Mouse (Mus musculus) hindbrain, embryonic 15.5 days (tissue): Measurements from ENCODE around the gene Wwox. TPM values are rescaled to one million over a fixed set of nuclear protein-coding genes. Genes with fewer than 3 reads are reported as not detected.

Experiments used
- ATAC-seq: fragments of 200-750 bp; cut with Nextera tagmentation; 2 replicates; pipeline ENCODE4 v1.8.0; 2017; ENCODE audit warnings: low read depth, moderate number of reproducible peaks, moderate TSS enrichment; ENCODE audit not compliant: low FRiP score
- H3K27ac ChIP-seq: fragments of 300-500 bp; sonication (generic); replicated peaks from 2 replicates; pipeline ENCODE4 v1.5.1; 2015; ENCODE audit warnings: mild to moderate bottlenecking, inconsistent platforms
- H3K27me3 ChIP-seq: fragments of 300-500 bp; sonication (generic); 2 replicates; pipeline ENCODE4 v1.6.1; 2015; ENCODE audit warnings: control low read depth, inconsistent platforms
- H3K36me3 ChIP-seq: fragments of 300-500 bp; sonication (generic); 2 replicates; pipeline ENCODE4 v1.6.1; 2015; ENCODE audit warnings: control low read depth, inconsistent platforms
- H3K4me1 ChIP-seq: fragments of 300-500 bp; sonication (generic); replicated peaks from 2 replicates; pipeline ENCODE4 v1.6.1; 2015; ENCODE audit warnings: control low read depth, inconsistent platforms
- H3K4me2 ChIP-seq: fragments of 300-500 bp; sonication (generic); 2 replicates; pipeline ENCODE4 v1.6.1; 2015; ENCODE audit warnings: moderate library complexity, mild to moderate bottlenecking, inconsistent platforms
- H3K4me3 ChIP-seq: fragments of 300-500 bp; sonication (generic); 2 replicates; pipeline ENCODE4 v1.5.1; 2015; ENCODE audit warnings: mild to moderate bottlenecking, inconsistent platforms
- H3K9ac ChIP-seq: fragments of 300-500 bp; sonication (generic); 2 replicates; pipeline ENCODE4 v1.6.1; 2015; ENCODE audit warnings: inconsistent platforms
- H3K9me3 ChIP-seq: fragments of 300-500 bp; sonication (generic); 2 replicates; pipeline ENCODE4 v1.6.1; 2016; ENCODE audit warnings: control low read depth, inconsistent platforms
- WGBS: fragments of 180-500 bp; shearing (Covaris S2); methylation state at CpG from one replicate; pipeline ENCODE4 v1.1.7; 2015; 5-methylcytosine and 5-hydroxymethylcytosine counted together
- polyA plus RNA-seq: library from polyadenylated mRNA; unstranded; fragments of >200 nt; fragmentation: Nextera tagmentation; extraction: Ambion mirVana; gene quantifications from 2 replicates; pipeline ENCODE4 v1.2.1, GENCODE M21; 2015

Wwox gene
- polyA plus RNA-seq, 1 experiment from 2014 or later: 13.9 TPM

GRCm38 (mm10) chr8:114956377-114957168, 517.1 kb downstream of the Wwox start:
- ATAC-seq: no peak
- no peaks in the 10 kb centered on the region for H3K4me1 ChIP-seq
- H3K27ac ChIP-seq: no peak overlapping the region
- no peaks in the 10 kb centered on the region for H3K9me3 ChIP-seq
- no peaks in the 10 kb centered on the region for H3K36me3 ChIP-seq
- no peak overlapping the region for H3K9ac ChIP-seq
- 86% methylated on average over 8 of the region's 8 CpGs for WGBS
- H3K27me3 ChIP-seq: no peaks in the 10 kb centered on the region
- no peak overlapping the region for H3K4me2 ChIP-seq
- H3K4me3 ChIP-seq: no peak overlapping the region

DNA sequence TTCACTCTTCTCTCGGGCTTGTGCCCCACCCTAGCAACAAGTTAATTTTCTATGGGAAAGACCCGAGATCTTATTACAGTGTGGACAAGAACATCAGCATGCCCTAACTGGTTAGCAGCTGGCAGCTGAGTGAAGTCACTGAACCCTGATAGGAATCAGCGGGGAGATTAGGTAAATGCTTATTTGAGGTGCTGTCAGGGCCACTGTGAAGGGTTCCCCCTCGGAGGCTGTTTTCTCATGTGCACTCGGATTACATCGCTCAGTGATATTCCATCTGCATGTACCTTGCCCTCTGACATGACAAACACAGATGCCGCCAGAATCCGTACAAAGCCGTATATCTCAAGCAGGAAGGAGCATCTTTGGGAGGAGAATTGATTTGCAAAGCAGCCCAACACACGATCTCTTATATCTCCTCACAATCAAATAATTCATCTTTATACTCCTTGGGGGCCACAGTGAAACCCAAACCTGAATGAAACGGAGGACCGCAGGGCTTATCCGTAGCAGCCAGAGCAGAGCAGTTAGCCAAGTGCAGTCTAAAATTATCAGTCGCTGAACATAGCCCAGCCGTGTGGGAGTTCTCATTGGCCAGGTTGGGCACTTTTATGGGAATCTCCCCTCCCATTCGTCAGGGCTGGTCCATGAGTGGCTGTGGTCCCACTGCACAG, 519.1 kb downstream of the Wwox start:
- no peaks in the 10 kb centered on the region for H3K27me3 ChIP-seq
- H3K4me1 ChIP-seq: no peaks in the 10 kb centered on the region
- H3K27ac ChIP-seq: no peak overlapping the region
- 79% methylated on average over 16 of the region's 16 CpGs for WGBS
- no peaks in the 10 kb centered on the region for H3K9me3 ChIP-seq
- no peaks in the 10 kb centered on the region for H3K36me3 ChIP-seq
- no peak for ATAC-seq
- H3K4me3 ChIP-seq: no peak overlapping the region
- no peak overlapping the region for H3K9ac ChIP-seq
- no peak overlapping the region for H3K4me2 ChIP-seq

DNA sequence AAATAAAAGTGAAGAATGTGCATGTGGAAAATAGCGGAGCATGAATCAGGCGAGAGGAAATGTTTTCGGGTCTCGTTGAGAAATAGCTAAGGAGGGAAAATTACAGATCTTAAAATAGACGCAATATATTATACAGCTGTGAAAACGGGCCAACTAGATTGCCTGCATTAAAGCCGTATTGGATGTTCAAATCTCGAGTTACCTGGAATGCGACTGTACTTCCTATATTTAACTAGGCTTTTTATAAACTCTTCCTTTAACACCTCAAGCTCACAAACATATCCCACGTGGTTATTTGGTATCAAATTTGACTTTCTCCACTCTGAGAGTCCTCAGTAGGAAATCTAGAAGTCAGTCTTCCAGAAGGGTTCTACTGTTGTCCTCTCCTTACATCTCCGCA, 520.0 kb downstream of the Wwox start:
- H3K36me3 ChIP-seq: no peaks in the 10 kb centered on the region
- H3K4me2 ChIP-seq: no peak overlapping the region
- no peak overlapping the region for H3K27ac ChIP-seq
- no peak overlapping the region for H3K9ac ChIP-seq
- 84% methylated on average over 11 of the region's 11 CpGs for WGBS
- no peak for ATAC-seq
- no peaks in the 10 kb centered on the region for H3K4me1 ChIP-seq
- no peaks in the 10 kb centered on the region for H3K27me3 ChIP-seq
- H3K4me3 ChIP-seq: no peak overlapping the region
- no peaks in the 10 kb centered on the region for H3K9me3 ChIP-seq

DNA sequence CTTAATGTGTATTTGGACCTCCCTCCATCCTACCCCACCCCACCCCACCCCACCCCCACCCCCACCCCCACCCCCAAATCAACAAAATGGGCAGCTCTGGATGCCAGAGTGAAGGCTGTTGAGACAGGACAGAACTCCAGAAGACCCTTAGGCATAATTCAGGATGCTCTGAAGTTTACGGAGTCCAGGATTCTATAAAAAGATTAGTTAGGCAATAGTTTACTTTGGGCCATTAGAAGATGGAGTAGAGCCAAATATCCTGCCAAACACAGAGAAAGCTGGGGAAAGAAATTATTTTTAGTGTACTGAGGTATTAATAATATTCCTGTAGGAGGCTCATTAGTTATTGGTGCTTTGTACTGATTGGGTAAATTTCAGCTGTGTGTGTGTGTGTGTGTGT, 523.0 kb downstream of the Wwox start:
- WGBS: 81% methylated on average over 1 of the region's 1 CpGs
- Histone ChIP-seq H3K9me3 (no peaks in the 10 kb centered on the region), H3K9ac (no peak overlapping the region), H3K4me3 (no peak overlapping the region), H3K4me2 (no peak overlapping the region), H3K27ac (no peak overlapping the region), H3K36me3 (no peaks in the 10 kb centered on the region), H3K27me3 (no peaks in the 10 kb centered on the region), H3K4me1 (no peaks in the 10 kb centered on the region)
- ATAC-seq: no peak

DNA sequence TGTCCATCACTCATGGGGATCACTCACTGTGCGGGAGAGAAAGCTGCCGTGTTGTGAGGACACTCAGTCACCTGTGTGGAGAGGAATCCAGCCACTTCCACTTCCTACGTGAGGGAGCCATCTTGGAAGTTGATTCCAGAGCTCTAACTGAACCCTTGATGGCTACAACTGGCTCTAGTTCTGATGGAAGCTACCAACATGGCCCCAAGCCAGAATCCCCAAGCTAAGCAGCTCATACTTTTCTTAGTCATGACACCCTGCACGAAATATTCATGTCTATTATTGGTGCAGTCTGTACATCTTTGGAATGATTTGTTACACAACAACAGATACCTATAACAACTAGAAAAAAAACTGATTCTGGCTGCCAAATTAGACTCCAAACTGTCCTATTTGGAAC, 523.8 kb downstream of the Wwox start:
- Histone ChIP-seq H3K4me1 (no peaks in the 10 kb centered on the region), H3K4me2 (no peak overlapping the region), H3K4me3 (no peak overlapping the region), H3K27ac (no peak overlapping the region), H3K9me3 (no peaks in the 10 kb centered on the region), H3K9ac (no peak overlapping the region), H3K27me3 (no peaks in the 10 kb centered on the region), H3K36me3 (no peaks in the 10 kb centered on the region)
- 92% methylated on average over 4 of the region's 4 CpGs for WGBS
- no peak for ATAC-seq

GRCm38 (mm10) chr8:114964206-114964605, 524.8 kb downstream of the Wwox start:
- no peaks in the 10 kb centered on the region for H3K4me1 ChIP-seq
- 94% methylated on average over 6 of the region's 6 CpGs for WGBS

GRCm38 (mm10) chr8:114968842-114969241, 529.4 kb downstream of the Wwox start:
- Histone ChIP-seq H3K27me3 (no peaks in the 10 kb centered on the region), H3K4me3 (no peak overlapping the region), H3K4me2 (no peak overlapping the region), H3K36me3 (no peaks in the 10 kb centered on the region), H3K9me3 (no peaks in the 10 kb centered on the region), H3K4me1 (peaks cover 3% of the 10 kb centered on the region; the same call in 1 of the 2 replicates), H3K9ac (no peak overlapping the region), H3K27ac (no peak overlapping the region)
- ATAC-seq: no peak
- WGBS: 84% methylated on average over 4 of the region's 4 CpGs

More at GRCm38 (mm10) chr8:114964206-114964605, 524.8 kb downstream of the Wwox start:
- H3K36me3 ChIP-seq: no peaks in the 10 kb centered on the region
- H3K4me2 ChIP-seq: no peak overlapping the region
- H3K4me3 ChIP-seq: no peak overlapping the region
- H3K9ac ChIP-seq: no peak overlapping the region
- H3K27ac ChIP-seq: no peak overlapping the region
- H3K9me3 ChIP-seq: no peaks in the 10 kb centered on the region
- ATAC-seq: no peak
- no peaks in the 10 kb centered on the region for H3K27me3 ChIP-seq

DNA sequence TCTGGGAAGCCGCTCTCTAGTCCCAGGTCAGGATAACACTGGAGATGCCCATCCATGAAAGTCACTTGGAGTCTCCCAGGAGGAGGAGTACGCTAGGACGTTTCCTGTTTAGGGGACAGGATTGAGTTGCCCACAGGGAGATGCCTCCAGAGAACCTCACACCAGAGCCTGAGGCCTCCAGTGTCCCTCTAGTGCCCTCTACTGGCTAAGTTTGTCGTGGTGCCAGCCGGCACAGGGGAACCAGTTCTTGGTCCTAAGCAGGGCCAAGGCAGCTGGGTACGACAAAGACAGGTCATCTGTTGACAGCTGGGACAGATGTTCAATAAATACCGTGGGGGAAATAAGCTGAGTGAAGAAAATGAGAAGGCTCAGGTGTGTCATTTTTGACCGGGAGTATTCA, 531.9 kb downstream of the Wwox start:
- Histone ChIP-seq H3K27ac (no peak overlapping the region), H3K4me3 (no peak overlapping the region), H3K36me3 (no peaks in the 10 kb centered on the region), H3K4me2 (no peak overlapping the region), H3K27me3 (no peaks in the 10 kb centered on the region), H3K4me1 (peaks cover 3% of the 10 kb centered on the region; the same call in 1 of the 2 replicates), H3K9ac (no peak overlapping the region), H3K9me3 (no peaks in the 10 kb centered on the region)
- no peak for ATAC-seq
- 41% methylated on average over 8 of the region's 8 CpGs for WGBS

DNA sequence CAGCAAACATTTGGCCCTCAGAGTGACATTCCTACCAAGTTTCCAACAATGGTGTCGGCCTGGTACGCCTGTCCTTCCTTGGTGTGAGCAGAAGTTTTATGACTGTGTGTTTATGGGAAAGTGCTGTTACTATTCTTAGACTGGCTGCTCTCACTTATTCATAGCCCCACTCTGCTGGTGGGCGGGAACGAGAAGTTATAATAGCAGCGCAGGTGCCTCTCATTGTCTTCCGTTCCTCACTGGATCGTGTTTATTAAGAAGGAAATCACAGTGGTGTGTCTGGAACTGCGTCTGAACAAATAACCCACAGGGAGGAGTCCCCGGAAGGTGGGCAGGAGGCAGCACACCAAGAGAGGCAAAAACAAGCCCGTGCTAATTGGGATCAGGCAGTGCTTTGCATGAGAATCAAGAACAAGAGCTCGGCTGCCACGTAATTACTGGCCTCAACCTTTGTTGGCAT, 533.6 kb downstream of the Wwox start:
- peaks cover 3% of the 10 kb centered on the region; the same call in 1 of the 2 replicates for H3K4me1 ChIP-seq
- H3K9me3 ChIP-seq: no peaks in the 10 kb centered on the region
- H3K27ac ChIP-seq: no peak overlapping the region
- no peak overlapping the region for H3K4me3 ChIP-seq
- no peak overlapping the region for H3K9ac ChIP-seq
- H3K36me3 ChIP-seq: no peaks in the 10 kb centered on the region
- 30% methylated on average over 12 of the region's 12 CpGs for WGBS
- ATAC-seq: no peak
- H3K4me2 ChIP-seq: no peak overlapping the region
- no peaks in the 10 kb centered on the region for H3K27me3 ChIP-seq

DNA sequence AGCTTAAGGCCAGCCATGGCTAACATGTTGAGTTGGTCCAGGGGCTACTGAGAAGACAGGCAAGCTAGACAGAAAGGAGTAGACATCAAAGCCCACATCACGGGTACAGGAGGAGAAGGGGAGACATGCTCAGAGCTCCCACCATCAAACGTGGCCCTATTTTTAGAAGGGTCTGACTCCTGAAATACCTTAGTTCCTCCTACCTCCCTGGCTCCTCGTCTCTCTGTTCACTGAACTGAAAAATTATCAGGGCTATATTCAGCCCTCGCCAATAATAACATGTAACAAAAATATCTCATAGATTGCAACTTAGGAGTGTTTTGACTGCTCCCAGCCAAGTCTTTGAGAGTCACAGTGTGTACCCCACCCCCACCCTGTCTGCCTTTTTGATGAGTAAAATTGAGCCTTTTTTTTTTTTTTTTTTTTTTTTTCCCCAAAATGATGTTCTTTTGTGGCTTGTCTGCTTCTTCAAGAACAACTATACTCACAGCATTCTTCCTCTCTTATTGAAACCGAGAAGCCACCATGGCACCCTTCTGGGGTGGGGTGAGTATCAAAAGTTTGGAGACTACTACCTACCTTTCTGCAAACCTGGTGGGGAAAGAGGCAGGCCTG, 535.0 kb downstream of the Wwox start:
- H3K4me3 ChIP-seq: no peak overlapping the region
- no peak overlapping the region for H3K27ac ChIP-seq
- no peaks in the 10 kb centered on the region for H3K36me3 ChIP-seq
- peaks cover 3% of the 10 kb centered on the region; the same call in 1 of the 2 replicates for H3K4me1 ChIP-seq
- H3K27me3 ChIP-seq: no peaks in the 10 kb centered on the region
- H3K4me2 ChIP-seq: no peak overlapping the region
- no peak for ATAC-seq
- no peak overlapping the region for H3K9ac ChIP-seq
- 77% methylated on average over 5 of the region's 5 CpGs for WGBS
- H3K9me3 ChIP-seq: no peaks in the 10 kb centered on the region

GRCm38 (mm10) chr8:114977746-114978145, 538.3 kb downstream of the Wwox start:
- no peak for ATAC-seq
- Histone ChIP-seq H3K36me3 (no peaks in the 10 kb centered on the region), H3K4me3 (no peak overlapping the region), H3K4me2 (no peak overlapping the region), H3K27me3 (no peaks in the 10 kb centered on the region), H3K27ac (no peak overlapping the region), H3K9ac (no peak overlapping the region), H3K4me1 (peaks cover 3% of the 10 kb centered on the region; the same call in 1 of the 2 replicates), H3K9me3 (no peaks in the 10 kb centered on the region)
- WGBS: 81% methylated on average over 11 of the region's 11 CpGs
